Mouse (Mus musculus) forebrain, embryonic 11.5 days (tissue): ENCODE results near the gene Gm20390. TPM values are rescaled to one million over a fixed set of nuclear protein-coding genes. Genes with fewer than 3 reads are reported as not detected.

Source experiments
- ATAC-seq: fragments of 200-750 bp; cut with Nextera tagmentation; replicated peaks from 2 replicates; pipeline ENCODE4 v1.8.0; 2017; ENCODE audit warnings: moderate TSS enrichment; ENCODE audit not compliant: low FRiP score
- DNase-seq: peaks from one replicate; pipeline ENCODE4 v3.0.0-alpha.2; 2017; ENCODE audit warnings: low spot score
- H3K27ac ChIP-seq: fragments of 300-500 bp; sonication (generic); 2 replicates; pipeline ENCODE4 v1.5.1; 2014; ENCODE audit warnings: low read depth, low read length
- H3K27me3 ChIP-seq: fragments of 300-500 bp; sonication (generic); 2 replicates; pipeline ENCODE4 v1.6.1; 2014; ENCODE audit warnings: mild to moderate bottlenecking, low read length, mixed read lengths; ENCODE audit not compliant: control insufficient read depth, insufficient read depth
- H3K36me3 ChIP-seq: fragments of 300-500 bp; sonication (generic); 2 replicates; pipeline ENCODE4 v1.6.1; 2014; ENCODE audit warnings: mild to moderate bottlenecking, low read length, moderate library complexity, mixed read lengths; ENCODE audit not compliant: control insufficient read depth, insufficient read depth
- H3K4me1 ChIP-seq: fragments of 300-500 bp; sonication (generic); replicated peaks from 2 replicates; pipeline ENCODE4 v1.6.1; 2014; ENCODE audit warnings: low read length, mixed read lengths; ENCODE audit not compliant: control insufficient read depth, insufficient read depth
- H3K4me2 ChIP-seq: fragments of 300-500 bp; sonication (generic); 2 replicates; pipeline ENCODE4 v1.6.1; 2014; ENCODE audit warnings: low read depth, mild to moderate bottlenecking, low read length, moderate library complexity, mixed read lengths; ENCODE audit not compliant: severe bottlenecking
- H3K4me3 ChIP-seq: fragments of 300-500 bp; sonication (generic); 2 replicates; pipeline ENCODE4 v1.5.1; 2014; ENCODE audit warnings: low read depth, low read length
- H3K9ac ChIP-seq: fragments of 300-500 bp; sonication (generic); 2 replicates; pipeline ENCODE4 v1.6.1; 2014; ENCODE audit warnings: low read length
- H3K9me3 ChIP-seq: fragments of 300-500 bp; sonication (generic); 2 replicates; pipeline ENCODE4 v1.6.1; 2016; ENCODE audit warnings: low read length, mixed read lengths; ENCODE audit not compliant: control insufficient read depth
- WGBS: fragments of 180-500 bp; shearing (Covaris S2); extraction: QIAGEN DNeasy Blood & Tissue Kit; methylation state at CpG from one replicate; pipeline ENCODE4 v1.1.7; 2014; 5-methylcytosine and 5-hydroxymethylcytosine counted together
- polyA plus RNA-seq: library from polyadenylated mRNA; unstranded; fragments of >200 nt; fragmentation: Nextera tagmentation; extraction: Ambion mirVana; gene quantifications from 2 replicates; pipeline ENCODE4 v1.2.1, GENCODE M21; 2014

The Gm20390 gene
- 371 and 408 TPM in 2 replicates for polyA plus RNA-seq

- H3K4me3 ChIP-seq = peak within 1 kb of the TSS; percentile 52
- DNase-seq (peak; percentile 98), ATAC-seq (peak; percentile 97)
- peak within 1 kb of the TSS; percentile 64 for H3K4me2 ChIP-seq
- peak within 1 kb of the TSS; percentile 64 for H3K9ac ChIP-seq
- H3K27me3 ChIP-seq = no peaks in the 10 kb centered on the region
- peak within 1 kb of the TSS; percentile 37; the same call in 1 of the 2 replicates for H3K27ac ChIP-seq
- H3K36me3 ChIP-seq = peaks cover 11% of the 10 kb centered on the region; the same call in 1 of the 2 replicates
- no peaks in the 10 kb centered on the region for H3K9me3 ChIP-seq
- under 1% methylated on average over 40 of the region's 40 CpGs for WGBS
- 0 out of 2 replicates have a peak, but pooled peaks cover 2% of the 10 kb centered on the region for H3K4me1 ChIP-seq
These were observed at the start of gene Gm20390, which contains the start of gene Nme1 for GRCm38 (mm10) chr11:93968005-93968847. Gene Gm20390, minus strand, starts transcription at chr11:93968293. Gene Nme1, minus strand, starts transcription at chr11:93968521.

DNA sequence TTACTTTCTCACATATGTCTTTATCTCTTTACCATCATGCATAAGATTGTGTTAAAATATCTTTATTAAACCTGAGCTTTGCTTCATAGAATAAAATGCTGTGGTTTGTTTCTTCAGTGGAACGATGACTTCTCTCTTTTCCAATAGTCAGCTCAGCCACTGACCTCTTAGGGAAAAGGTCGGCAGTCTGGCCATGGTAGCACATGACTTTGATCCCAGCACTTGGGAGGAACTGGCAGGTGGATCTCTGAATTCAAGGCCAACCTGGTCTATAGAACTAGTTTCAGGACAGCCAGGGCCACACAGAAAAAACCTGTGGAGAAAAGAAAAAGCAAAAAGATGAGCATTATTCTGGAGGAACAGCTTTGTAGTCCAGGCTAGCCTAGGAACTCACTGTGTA lies 35.3 kb upstream of the Gm20390 start:
- H3K27ac ChIP-seq = no peak overlapping the region
- no peaks in the 10 kb centered on the region for H3K36me3 ChIP-seq
- no peak overlapping the region for H3K9ac ChIP-seq
- 92% methylated on average over 2 of the region's 2 CpGs for WGBS
- H3K9me3 ChIP-seq = no peaks in the 10 kb centered on the region
- H3K27me3 ChIP-seq = no peaks in the 10 kb centered on the region
- no peak for DNase-seq
- no peak overlapping the region for H3K4me2 ChIP-seq
- H3K4me3 ChIP-seq = no peak overlapping the region
- no peak for ATAC-seq
- H3K4me1 ChIP-seq = no peaks in the 10 kb centered on the region

DNA sequence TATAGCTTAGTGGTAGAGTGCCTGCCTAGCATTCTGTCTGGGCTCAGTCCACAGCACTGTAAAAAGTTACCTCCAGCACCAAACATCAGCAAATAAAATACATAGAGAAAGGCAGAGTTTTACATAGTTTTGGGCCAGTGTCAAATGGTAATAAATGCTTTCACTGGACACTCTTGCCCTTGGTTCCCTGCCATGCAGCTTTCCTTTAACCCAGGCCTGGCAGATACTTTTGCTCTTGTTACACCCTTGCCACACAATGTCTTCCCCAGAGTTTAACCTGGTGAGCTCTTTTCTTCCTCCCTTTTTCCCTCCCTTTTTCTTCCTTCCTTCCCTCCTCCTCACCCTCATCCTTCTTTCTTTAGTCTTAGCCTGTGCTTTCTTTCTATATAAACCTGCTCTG lies 31.2 kb upstream of the Gm20390 start:
- peaks cover 11% of the 10 kb centered on the region; the same call in 1 of the 2 replicates for H3K4me1 ChIP-seq
- ATAC-seq = no peak
- H3K27ac ChIP-seq = no peak overlapping the region
- no peak overlapping the region for H3K9ac ChIP-seq
- no peak for DNase-seq
- H3K4me3 ChIP-seq = no peak overlapping the region
- H3K27me3 ChIP-seq = no peaks in the 10 kb centered on the region
- H3K4me2 ChIP-seq = no peak overlapping the region
- H3K36me3 ChIP-seq = no peaks in the 10 kb centered on the region
- H3K9me3 ChIP-seq = no peaks in the 10 kb centered on the region

DNA sequence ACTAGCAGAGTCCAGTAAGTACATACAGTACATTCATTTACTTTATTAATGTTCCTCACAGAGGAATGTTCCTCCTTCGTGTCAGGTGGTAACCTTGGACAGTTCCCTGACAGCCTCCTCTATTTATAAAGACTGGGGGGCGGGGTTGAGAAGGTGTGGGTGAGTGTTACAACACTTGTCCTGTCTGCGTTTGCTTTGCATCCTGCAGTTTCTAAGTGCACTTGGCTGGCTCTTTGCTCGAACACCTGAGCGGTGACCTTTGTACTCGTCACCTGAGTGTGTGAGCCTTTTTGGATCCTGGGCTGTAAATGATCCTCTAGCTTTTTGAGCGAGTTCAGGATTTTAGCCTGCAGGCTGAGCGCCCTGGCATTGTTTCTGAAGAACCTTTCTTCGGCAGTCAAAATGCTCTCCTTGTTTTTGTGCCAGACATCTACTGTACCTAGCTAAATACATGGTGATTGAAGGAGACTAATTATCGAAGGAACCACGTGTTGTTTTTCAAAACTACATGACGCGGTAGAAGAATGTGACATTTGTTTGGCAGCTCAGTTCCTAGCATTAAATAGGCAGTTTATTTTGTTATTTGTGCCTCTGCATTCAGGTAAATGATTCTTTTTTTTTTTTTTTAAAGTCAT lies 29.2 kb upstream of the Gm20390 start:
- Histone ChIP-seq H3K27me3 (no peaks in the 10 kb centered on the region), H3K4me2 (peak overlapping the region; percentile 95), H3K4me1 (peaks cover 11% of the 10 kb centered on the region; the same call in 1 of the 2 replicates), H3K9me3 (no peaks in the 10 kb centered on the region), H3K27ac (no peak overlapping the region), H3K9ac (peak overlapping the region; percentile 82), H3K36me3 (no peaks in the 10 kb centered on the region), H3K4me3 (peak overlapping the region; percentile 88)
- ATAC-seq (no peak), DNase-seq (no peak)
- WGBS = 37% methylated on average over 13 of the region's 13 CpGs

DNA sequence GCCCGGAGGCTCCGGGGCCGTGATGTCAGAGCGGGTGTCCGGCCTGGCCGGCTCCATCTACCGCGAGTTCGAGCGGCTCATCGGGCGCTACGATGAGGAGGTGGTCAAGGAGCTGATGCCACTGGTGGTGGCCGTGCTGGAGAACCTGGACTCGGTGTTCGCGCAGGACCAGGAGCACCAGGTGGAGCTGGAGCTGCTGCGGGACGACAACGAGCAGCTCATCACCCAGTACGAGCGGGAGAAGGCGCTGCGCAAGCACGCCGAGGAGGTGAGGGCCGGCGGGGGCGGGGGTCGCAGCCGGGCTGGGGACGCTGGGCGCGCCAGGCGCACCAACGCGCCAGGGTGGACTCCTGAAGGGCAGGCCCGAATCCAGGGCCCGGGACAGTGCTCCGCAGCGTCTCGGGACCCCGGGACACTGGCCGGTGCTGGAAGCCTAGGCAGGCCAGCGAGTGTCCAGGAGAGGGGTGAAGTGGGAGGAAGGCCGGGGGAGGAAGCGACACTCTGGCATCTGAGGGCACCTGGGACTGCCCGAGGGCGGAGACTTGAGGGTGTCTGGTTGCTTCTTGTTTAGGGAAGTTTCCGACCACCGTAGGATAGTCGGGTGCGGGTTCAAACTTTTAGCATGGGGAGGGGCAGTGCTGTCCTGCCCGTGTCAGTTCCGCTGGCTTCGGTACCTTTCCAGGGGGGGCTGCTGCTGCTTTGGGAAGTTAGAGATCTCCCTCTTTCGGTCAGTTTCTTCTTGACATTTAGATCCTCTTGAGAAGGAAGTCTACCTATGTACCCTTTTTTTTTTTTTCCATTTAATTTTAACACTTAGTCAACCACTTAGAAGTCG lies 28.4 kb upstream of the Gm20390 start:
- peak; percentile 77 for DNase-seq
- H3K9me3 ChIP-seq = no peaks in the 10 kb centered on the region
- H3K27me3 ChIP-seq = no peaks in the 10 kb centered on the region
- H3K27ac ChIP-seq = peak overlapping the region; percentile 81
- WGBS = under 1% methylated on average over 58 of the region's 58 CpGs
- H3K4me1 ChIP-seq = peaks cover 11% of the 10 kb centered on the region; the same call in 1 of the 2 replicates
- H3K9ac ChIP-seq = peak overlapping the region; percentile 82
- ATAC-seq = peak; percentile 71
- no peaks in the 10 kb centered on the region for H3K36me3 ChIP-seq
- H3K4me3 ChIP-seq = peak overlapping the region; percentile 88
- peak overlapping the region; percentile 95 for H3K4me2 ChIP-seq

DNA sequence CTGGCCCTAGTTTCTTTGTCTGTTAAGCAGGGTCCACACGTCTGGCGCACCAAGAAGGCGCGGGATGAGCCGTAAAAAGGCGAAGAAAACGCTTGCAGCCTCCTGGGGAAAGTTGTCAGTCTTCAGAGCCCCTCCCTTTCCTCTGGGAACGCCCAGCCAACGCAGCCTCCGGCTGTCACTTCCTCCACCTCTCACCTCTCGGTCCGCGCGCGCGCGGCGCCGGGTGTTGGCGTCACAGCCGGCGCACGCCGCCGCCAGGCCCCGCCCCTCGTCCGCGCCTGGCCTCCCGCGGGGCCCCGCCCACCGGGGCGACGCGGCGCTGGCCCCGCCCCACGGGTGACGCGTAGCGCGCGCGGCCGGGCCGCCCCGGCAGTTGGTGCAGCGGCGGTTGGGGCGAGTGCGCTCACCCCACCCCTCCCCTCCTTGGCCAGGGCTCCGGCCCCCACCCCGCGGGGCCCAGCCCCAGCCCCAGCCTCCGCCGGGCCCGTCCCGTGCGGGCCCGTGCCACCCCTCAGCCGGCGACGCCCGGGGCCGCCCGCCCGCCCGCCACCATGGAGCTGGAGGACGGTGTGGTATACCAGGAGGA lies 27.7 kb upstream of the Gm20390 start, which contains the start of gene Spag9:
Gene Spag9, plus strand, starts transcription at position 372 of the 586 bp plus-strand sequence.
- peaks cover 11% of the 10 kb centered on the region; the same call in 1 of the 2 replicates for H3K4me1 ChIP-seq
- peak within 1 kb of the TSS; percentile 95 for H3K4me2 ChIP-seq
- peak within 1 kb of the TSS; percentile 82 for H3K9ac ChIP-seq
- no peaks in the 10 kb centered on the region for H3K36me3 ChIP-seq
- DNase-seq (peak; percentile 96), ATAC-seq (peak; percentile 93)
- H3K27ac ChIP-seq = peak within 1 kb of the TSS; percentile 84
- no peaks in the 10 kb centered on the region for H3K27me3 ChIP-seq
- H3K9me3 ChIP-seq = no peaks in the 10 kb centered on the region
- peak within 1 kb of the TSS; percentile 88 for H3K4me3 ChIP-seq
- WGBS = under 1% methylated on average over 56 of the region's 70 CpGs

DNA sequence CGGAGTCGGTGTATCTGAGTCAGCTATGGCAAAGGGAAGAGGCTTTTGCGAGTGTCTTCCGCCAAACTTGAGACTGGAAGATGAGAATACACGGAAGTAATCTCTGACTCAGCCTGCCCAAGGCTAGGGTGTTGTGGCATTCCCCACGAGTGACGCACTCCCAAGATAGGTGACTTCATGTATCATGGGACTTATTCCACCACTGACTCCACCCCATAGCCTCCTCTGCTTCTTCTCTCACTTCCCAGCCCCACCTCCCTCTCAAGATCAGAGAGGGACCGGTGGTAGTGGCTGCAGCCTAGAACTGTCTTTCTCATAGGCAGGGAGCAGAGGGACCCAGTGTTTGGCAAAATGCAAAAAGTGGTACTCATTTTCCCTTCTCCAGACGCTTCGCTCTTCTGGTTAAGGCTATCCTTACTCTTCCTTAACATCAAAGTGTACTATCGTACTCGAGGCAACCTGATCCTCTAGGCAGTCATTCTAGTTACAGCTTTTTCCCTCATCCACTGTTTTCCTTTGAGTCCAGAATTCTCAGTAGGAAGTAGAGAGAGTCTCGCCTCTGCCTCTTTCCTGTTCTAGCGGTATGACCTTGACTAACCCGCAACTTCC lies 27.1 kb upstream of the Gm20390 start:
- Histone ChIP-seq H3K27ac (peak overlapping the region; percentile 84), H3K4me2 (peak overlapping the region; percentile 95), H3K4me1 (peaks cover 11% of the 10 kb centered on the region; the same call in 1 of the 2 replicates), H3K9me3 (no peaks in the 10 kb centered on the region), H3K36me3 (no peaks in the 10 kb centered on the region), H3K4me3 (peak overlapping the region; percentile 88), H3K27me3 (no peaks in the 10 kb centered on the region), H3K9ac (peak overlapping the region; percentile 76)
- DNase-seq (peak; percentile 51), ATAC-seq (peak; percentile 23)
- WGBS = 8% methylated on average over 15 of the region's 15 CpGs
